Mouse (Mus musculus): ENCODE data around the gene Gfod1. TPM values are rescaled to one million over a fixed set of nuclear protein-coding genes. Genes with fewer than 3 reads are reported as not detected.

The Gfod1 gene
- 0.53 and 0.77 TPM in 2 replicates for polyA plus RNA-seq (2014; fragmentation: Nextera tagmentation; extraction: Ambion mirVana)

- Histone ChIP-seq H3K36me3 (ENCODE audit: control insufficient read depth, insufficient read depth, low read length) (no peaks in the 10 kb centered on the region), H3K27me3 (ENCODE audit: control insufficient read depth, insufficient read depth, low read length) (peaks cover 46% of the 10 kb centered on the region), H3K4me3 (ENCODE audit: low read depth, low read length) (peak within 1 kb of the TSS; percentile 64), H3K27ac (ENCODE audit: low read depth, low read length) (peak within 1 kb of the TSS; percentile 74), H3K9me3 (ENCODE audit: control insufficient read depth, low read length) (no peaks in the 10 kb centered on the region), H3K4me1 (ENCODE audit: control insufficient read depth, insufficient read depth, low read length) (peaks cover 15% of the 10 kb centered on the region), H3K4me2 (peak within 1 kb of the TSS; percentile 100), H3K9ac (ENCODE audit: low read length) (peak within 1 kb of the TSS; percentile 72)
- ATAC-seq (ENCODE audit: low FRiP score) (peak; percentile 95), DNase-seq (ENCODE audit: low spot score, missing footprints) (peak; percentile 98)
- WGBS = under 1% methylated on average over 52 of the region's 53 CpGs
Observed at GRCm38 (mm10) chr13:43304018-43304431, at the start of gene Gfod1. Gene Gfod1 (minus strand): TSS chr13:43304172.

- Histone ChIP-seq H3K4me1 (ENCODE audit: control insufficient read depth, insufficient read depth, low read length) (no peaks in the 10 kb centered on the region), H3K27ac (ENCODE audit: low read depth, low read length) (no peak overlapping the region), H3K4me2 (no peak overlapping the region), H3K4me3 (ENCODE audit: low read depth, low read length) (no peak overlapping the region), H3K36me3 (ENCODE audit: control insufficient read depth, insufficient read depth, low read length) (no peaks in the 10 kb centered on the region), H3K27me3 (ENCODE audit: control insufficient read depth, insufficient read depth, low read length) (no peaks in the 10 kb centered on the region), H3K9ac (ENCODE audit: low read length) (no peak overlapping the region), H3K9me3 (ENCODE audit: control insufficient read depth, low read length) (no peaks in the 10 kb centered on the region)
- WGBS = 77% methylated on average over 4 of the region's 4 CpGs
- no peak for ATAC-seq (ENCODE audit: low FRiP score)
- DNase-seq (ENCODE audit: low spot score, missing footprints) = no peak
Observed at GRCm38 (mm10) chr13:43353356-43353755, 49.4 kb upstream of the Gfod1 start.

DNA sequence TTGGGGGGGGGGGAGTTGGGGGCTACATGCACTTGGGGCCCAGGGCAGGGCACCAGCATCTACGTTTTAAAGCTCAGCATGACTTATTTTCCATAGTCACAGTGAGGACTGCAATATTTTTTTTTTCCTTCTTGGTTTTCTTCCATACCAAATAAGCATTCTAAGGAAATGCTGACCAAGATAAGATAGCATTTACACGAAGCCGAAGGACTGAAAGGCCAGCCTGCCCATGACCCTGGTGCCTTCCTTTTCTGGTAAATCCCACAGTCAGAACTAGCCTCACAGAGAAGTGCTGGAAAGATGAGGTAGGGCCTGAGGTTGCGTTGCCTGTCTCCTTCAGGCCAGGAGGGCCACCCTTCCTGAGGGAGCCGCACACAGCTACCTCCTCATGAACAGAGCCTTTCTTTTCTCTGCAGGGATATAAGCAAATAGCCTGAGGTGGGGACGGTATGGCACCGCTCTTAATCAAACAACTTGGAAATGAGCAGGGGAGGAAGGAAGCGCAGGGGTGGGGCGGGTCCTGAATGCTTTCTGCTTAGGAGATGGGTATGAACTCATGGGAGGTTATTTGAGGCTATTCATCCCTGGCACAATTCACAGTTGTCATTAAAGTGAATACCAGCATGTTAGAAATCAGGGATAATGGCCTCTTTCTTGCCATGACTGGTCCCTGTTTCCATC, 46.7 kb upstream of the Gfod1 start:
- Histone ChIP-seq H3K9me3 (ENCODE audit: control insufficient read depth, low read length) (no peaks in the 10 kb centered on the region), H3K27ac (ENCODE audit: low read depth, low read length) (no peak overlapping the region), H3K4me1 (ENCODE audit: control insufficient read depth, insufficient read depth, low read length) (no peaks in the 10 kb centered on the region), H3K4me3 (ENCODE audit: low read depth, low read length) (no peak overlapping the region), H3K36me3 (ENCODE audit: control insufficient read depth, insufficient read depth, low read length) (no peaks in the 10 kb centered on the region), H3K27me3 (ENCODE audit: control insufficient read depth, insufficient read depth, low read length) (no peaks in the 10 kb centered on the region), H3K9ac (ENCODE audit: low read length) (no peak overlapping the region), H3K4me2 (no peak overlapping the region)
- 80% methylated on average over 9 of the region's 9 CpGs for WGBS
- DNase-seq (ENCODE audit: low spot score, missing footprints) (no peak), ATAC-seq (ENCODE audit: low FRiP score) (no peak)

DNA sequence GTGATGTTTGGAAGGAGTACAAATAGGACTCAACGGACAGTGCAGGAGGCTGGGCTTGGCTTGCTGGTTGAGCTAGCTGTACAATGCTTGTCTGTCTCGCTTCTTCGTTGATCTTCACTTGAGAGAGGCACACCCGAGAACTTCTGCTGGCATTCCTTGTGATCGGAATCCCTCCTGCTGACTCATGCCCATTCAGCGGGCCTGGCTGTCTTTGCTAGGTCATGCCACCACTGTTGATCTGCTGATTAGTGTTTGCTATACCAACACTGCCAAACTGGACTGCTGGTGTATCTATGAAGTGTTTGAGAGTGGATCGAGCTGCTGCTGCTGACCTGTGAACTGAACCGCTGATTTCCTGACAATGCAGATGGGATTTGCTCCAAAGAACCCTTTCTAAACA, 45.4 kb upstream of the Gfod1 start:
- Histone ChIP-seq H3K9ac (ENCODE audit: low read length) (no peak overlapping the region), H3K27ac (ENCODE audit: low read depth, low read length) (no peak overlapping the region), H3K36me3 (ENCODE audit: control insufficient read depth, insufficient read depth, low read length) (no peaks in the 10 kb centered on the region), H3K4me2 (no peak overlapping the region), H3K27me3 (ENCODE audit: control insufficient read depth, insufficient read depth, low read length) (no peaks in the 10 kb centered on the region), H3K9me3 (ENCODE audit: control insufficient read depth, low read length) (no peaks in the 10 kb centered on the region), H3K4me1 (ENCODE audit: control insufficient read depth, insufficient read depth, low read length) (no peaks in the 10 kb centered on the region), H3K4me3 (ENCODE audit: low read depth, low read length) (no peak overlapping the region)
- no peak for DNase-seq (ENCODE audit: low spot score, missing footprints)
- ATAC-seq (ENCODE audit: low FRiP score) = no peak
- 88% methylated on average over 8 of the region's 8 CpGs for WGBS

- no peak for ATAC-seq (ENCODE audit: low FRiP score)
- H3K4me3 ChIP-seq (ENCODE audit: low read depth, low read length) = no peak overlapping the region
Observed at GRCm38 (mm10) chr13:43346825-43347224, 42.9 kb upstream of the Gfod1 start.

DNA sequence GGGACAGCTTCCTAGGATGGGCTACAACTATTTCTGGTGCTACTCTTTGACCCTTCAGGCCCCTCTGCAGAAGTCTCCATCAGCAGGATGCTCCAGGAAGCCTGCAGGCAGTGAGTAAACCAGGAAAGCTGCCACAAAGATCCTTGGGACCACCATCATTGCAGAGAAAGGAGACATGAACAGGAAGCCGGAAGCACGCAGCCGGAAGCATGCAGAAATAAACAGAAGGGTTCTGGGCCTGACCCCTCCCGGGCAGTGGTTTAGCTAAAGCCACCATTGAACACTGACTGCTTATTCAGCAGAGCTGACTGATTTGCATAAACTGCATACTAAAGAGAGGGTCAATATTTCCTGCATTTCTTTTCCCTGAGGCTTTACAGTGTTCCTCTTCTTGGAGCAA, 34.7 kb upstream of the Gfod1 start:
- no peak for ATAC-seq (ENCODE audit: low FRiP score)
- no peaks in the 10 kb centered on the region; the same call in 1 of the 2 replicates for H3K4me1 ChIP-seq (ENCODE audit: control insufficient read depth, insufficient read depth, low read length)
- no peak overlapping the region for H3K9ac ChIP-seq (ENCODE audit: low read length)
- WGBS = 83% methylated on average over 4 of the region's 4 CpGs
- H3K27me3 ChIP-seq (ENCODE audit: control insufficient read depth, insufficient read depth, low read length) = no peaks in the 10 kb centered on the region
- no peak overlapping the region for H3K4me2 ChIP-seq
- no peaks in the 10 kb centered on the region for H3K36me3 ChIP-seq (ENCODE audit: control insufficient read depth, insufficient read depth, low read length)
- no peaks in the 10 kb centered on the region for H3K9me3 ChIP-seq (ENCODE audit: control insufficient read depth, low read length)
- no peak overlapping the region for H3K27ac ChIP-seq (ENCODE audit: low read depth, low read length)
- no peak for DNase-seq (ENCODE audit: low spot score, missing footprints)
- no peak overlapping the region for H3K4me3 ChIP-seq (ENCODE audit: low read depth, low read length)

More at GRCm38 (mm10) chr13:43346825-43347224, 42.9 kb upstream of the Gfod1 start:
- Histone ChIP-seq H3K36me3 (ENCODE audit: control insufficient read depth, insufficient read depth, low read length) (no peaks in the 10 kb centered on the region), H3K4me1 (ENCODE audit: control insufficient read depth, insufficient read depth, low read length) (no peaks in the 10 kb centered on the region; the same call in 1 of the 2 replicates), H3K27me3 (ENCODE audit: control insufficient read depth, insufficient read depth, low read length) (no peaks in the 10 kb centered on the region), H3K9me3 (ENCODE audit: control insufficient read depth, low read length) (no peaks in the 10 kb centered on the region), H3K27ac (ENCODE audit: low read depth, low read length) (no peak overlapping the region), H3K9ac (ENCODE audit: low read length) (no peak overlapping the region), H3K4me2 (no peak overlapping the region)
- DNase-seq (ENCODE audit: low spot score, missing footprints) = no peak

DNA sequence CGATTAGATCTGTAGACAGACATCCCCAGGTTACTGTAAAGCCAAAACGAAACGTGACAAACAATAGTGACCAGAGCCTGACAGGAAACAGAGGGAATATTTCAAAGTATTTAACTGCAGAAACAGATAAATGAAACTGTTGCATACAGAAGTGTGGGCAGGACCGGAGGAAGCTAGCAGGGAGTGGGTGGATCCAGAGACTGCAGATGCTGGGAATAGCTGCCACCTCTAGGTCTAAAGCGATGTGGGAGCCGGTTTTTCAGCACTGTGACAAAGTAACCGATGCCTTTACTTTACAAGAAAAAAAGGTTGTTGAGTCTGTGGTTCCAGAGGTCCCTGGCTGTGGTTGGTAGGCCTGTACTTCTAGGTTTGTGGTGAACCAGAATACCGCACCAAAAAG, 34.0 kb upstream of the Gfod1 start:
- Histone ChIP-seq H3K4me1 (ENCODE audit: control insufficient read depth, insufficient read depth, low read length) (no peaks in the 10 kb centered on the region; the same call in 1 of the 2 replicates), H3K27me3 (ENCODE audit: control insufficient read depth, insufficient read depth, low read length) (no peaks in the 10 kb centered on the region), H3K27ac (ENCODE audit: low read depth, low read length) (no peak overlapping the region), H3K9ac (ENCODE audit: low read length) (no peak overlapping the region), H3K4me2 (no peak overlapping the region), H3K4me3 (ENCODE audit: low read depth, low read length) (no peak overlapping the region), H3K9me3 (ENCODE audit: control insufficient read depth, low read length) (no peaks in the 10 kb centered on the region), H3K36me3 (ENCODE audit: control insufficient read depth, insufficient read depth, low read length) (no peaks in the 10 kb centered on the region)
- no peak for DNase-seq (ENCODE audit: low spot score, missing footprints)
- WGBS = 90% methylated on average over 8 of the region's 8 CpGs
- no peak for ATAC-seq (ENCODE audit: low FRiP score)

DNA sequence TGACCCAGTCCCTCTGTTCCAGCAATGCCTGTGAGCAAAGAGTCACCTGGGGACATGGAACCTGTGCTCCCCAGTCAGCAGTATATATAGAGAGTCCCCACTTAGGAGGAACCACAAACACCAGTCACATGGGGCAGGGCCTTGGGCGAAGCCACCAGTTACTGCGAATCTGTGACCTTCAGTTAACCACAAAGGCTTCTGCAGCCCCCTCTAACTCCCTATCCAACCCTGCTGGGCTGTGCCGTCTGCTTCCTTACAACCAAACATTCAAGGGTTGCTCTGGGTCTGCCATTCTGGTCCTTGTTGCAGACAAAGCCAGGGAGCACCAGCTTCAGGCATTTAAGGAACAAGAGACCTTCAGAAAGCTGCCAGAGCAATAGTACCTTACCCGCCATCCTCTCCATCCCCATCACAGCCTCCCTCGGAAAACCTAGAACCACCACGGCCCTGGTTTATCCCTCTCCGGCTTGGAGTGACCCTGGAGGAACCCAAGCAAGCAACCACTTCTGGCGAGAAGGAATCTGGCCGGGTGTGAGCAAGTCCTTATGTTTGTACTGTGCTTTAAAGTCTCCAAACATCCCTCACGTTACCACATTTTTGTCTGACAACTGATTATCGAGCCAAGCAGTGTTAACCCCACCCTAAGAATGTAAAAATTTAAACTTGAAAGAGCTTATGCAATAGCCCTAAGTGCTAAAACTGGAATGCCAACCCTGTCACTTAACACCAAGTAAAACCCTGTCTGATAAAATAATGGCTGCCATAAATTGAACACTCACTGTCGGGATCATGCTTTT, 32.7 kb upstream of the Gfod1 start:
- no peak for DNase-seq (ENCODE audit: low spot score, missing footprints)
- Histone ChIP-seq H3K36me3 (ENCODE audit: control insufficient read depth, insufficient read depth, low read length) (no peaks in the 10 kb centered on the region), H3K9me3 (ENCODE audit: control insufficient read depth, low read length) (no peaks in the 10 kb centered on the region)

GRCm38 (mm10) chr13:43332591-43332990, 28.6 kb upstream of the Gfod1 start:
- DNase-seq (ENCODE audit: low spot score, missing footprints) = no peak
- no peak overlapping the region for H3K9ac ChIP-seq (ENCODE audit: low read length)

More for the DNA sequence above, 32.7 kb upstream of the Gfod1 start:
- no peak overlapping the region for H3K9ac ChIP-seq (ENCODE audit: low read length)
- H3K4me2 ChIP-seq = no peak overlapping the region
- H3K27ac ChIP-seq (ENCODE audit: low read depth, low read length) = no peak overlapping the region
- H3K4me3 ChIP-seq (ENCODE audit: low read depth, low read length) = no peak overlapping the region
- H3K4me1 ChIP-seq (ENCODE audit: control insufficient read depth, insufficient read depth, low read length) = no peaks in the 10 kb centered on the region
- no peaks in the 10 kb centered on the region for H3K27me3 ChIP-seq (ENCODE audit: control insufficient read depth, insufficient read depth, low read length)
- no peak for ATAC-seq (ENCODE audit: low FRiP score)
- WGBS = 83% methylated on average over 12 of the region's 12 CpGs

More at GRCm38 (mm10) chr13:43332591-43332990, 28.6 kb upstream of the Gfod1 start:
- no peak overlapping the region for H3K27ac ChIP-seq (ENCODE audit: low read depth, low read length)
- no peak overlapping the region for H3K4me3 ChIP-seq (ENCODE audit: low read depth, low read length)
- WGBS = 50% methylated on average over 7 of the region's 7 CpGs
- no peaks in the 10 kb centered on the region for H3K9me3 ChIP-seq (ENCODE audit: control insufficient read depth, low read length)
- H3K4me1 ChIP-seq (ENCODE audit: control insufficient read depth, insufficient read depth, low read length) = no peaks in the 10 kb centered on the region
- no peaks in the 10 kb centered on the region for H3K27me3 ChIP-seq (ENCODE audit: control insufficient read depth, insufficient read depth, low read length)
- no peaks in the 10 kb centered on the region for H3K36me3 ChIP-seq (ENCODE audit: control insufficient read depth, insufficient read depth, low read length)
- no peak overlapping the region for H3K4me2 ChIP-seq
- ATAC-seq (ENCODE audit: low FRiP score) = no peak
